Mouse (Mus musculus): ENCODE results near the gene Dstyk.

The Dstyk gene

GRCm38 (mm10) chr1:132512106-132512505 lies 94.8 kb downstream of the Dstyk start:
- no peak for DNase-seq (ENCODE audit: low spot score in 2 of 2)

GRCm38 (mm10) chr1:132515339-132515738 lies 98.0 kb downstream of the Dstyk start:
- DNase-seq (ENCODE audit: low spot score in 2 of 2) = no peak

Measured in urinary bladder, adult 18-20 months (tissue).